Mouse (Mus musculus) brain, embryonic 14.5 days (tissue): ENCODE measurements around the gene Ctr9.

Experiments used
- CTCF ChIP-seq: fragments of 200-500 bp; IDR thresholded peaks from 2 replicates; pipeline ENCODE4 v1.5.1; 2012; ENCODE audit warnings: inconsistent platforms, mild to moderate bottlenecking, moderate library complexity, borderline replicate concordance; ENCODE audit not compliant: insufficient read depth, insufficient read length; ENCODE audit errors: extremely low read depth
- POLR2A ChIP-seq: fragments of 200-500 bp; IDR thresholded peaks from 2 replicates; pipeline ENCODE4 v1.6.1; 2012; ENCODE audit warnings: mild to moderate bottlenecking, inconsistent platforms, borderline replicate concordance; ENCODE audit not compliant: poor library complexity, insufficient read depth, insufficient read length, severe bottlenecking; ENCODE audit errors: extremely low read depth

- TF ChIP-seq POLR2A (no peak), CTCF (no peak)
These were observed 52.1 kb downstream of the Ctr9 start for GRCm38 (mm10) chr7:111080876-111081275.
